Mouse (Mus musculus): ENCODE results near the gene Itpr2.
"Not testable (repeated sequence)": the region's sequence is repeated elsewhere in the genome, so short reads cannot be mapped to it uniquely, and the experiment has no call there.

Gene Itpr2

GRCm38 (mm10) chr6:146502856-146503255, 833 bp upstream of the Itpr2 start:
- no peak for DNase-seq

- peak; percentile 22 for DNase-seq
These were observed 632 bp downstream of the Itpr2 start for GRCm38 (mm10) chr6:146501316-146501865.

DNA sequence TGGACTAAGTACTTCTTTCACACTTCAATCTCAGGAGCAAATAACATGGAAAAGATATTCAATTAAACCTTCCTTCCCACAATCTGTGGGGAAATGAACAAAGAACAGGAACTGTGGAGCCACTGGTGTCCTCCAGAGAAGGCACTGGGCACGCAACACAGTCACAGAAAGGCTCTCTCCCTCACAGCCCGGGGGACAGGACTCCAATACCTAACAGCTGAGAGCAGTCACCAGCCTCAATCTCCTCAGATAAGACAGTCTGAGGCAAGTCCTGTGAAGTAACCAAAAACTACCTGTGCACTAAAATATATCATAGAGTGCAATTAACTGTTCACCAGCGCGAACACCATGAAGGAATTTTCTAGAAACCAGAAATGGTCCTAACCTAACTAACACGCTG, 1.3 kb downstream of the Itpr2 start:
- no peak for DNase-seq

DNA sequence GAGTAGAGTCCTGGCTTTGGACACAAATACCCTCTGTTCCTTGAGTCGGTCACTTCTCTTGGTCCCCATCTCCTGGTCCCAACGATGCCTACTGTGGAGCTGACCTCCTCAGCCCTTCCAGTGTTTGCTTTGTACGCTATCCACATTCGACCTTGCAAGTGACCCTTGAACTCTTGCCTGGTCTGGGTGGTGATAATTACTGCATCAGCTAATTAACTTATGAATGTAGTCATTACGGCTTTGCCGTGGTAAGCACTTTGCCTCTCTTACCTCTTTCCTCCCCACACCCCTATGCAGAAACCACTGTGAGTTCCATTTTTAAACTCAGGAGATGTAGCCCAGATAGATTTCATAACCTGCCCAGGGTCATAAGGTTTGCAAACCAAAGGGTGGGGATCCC, 1.8 kb downstream of the Itpr2 start:
- DNase-seq: no peak

GRCm38 (mm10) chr6:146499566-146499965, 2.5 kb downstream of the Itpr2 start:
- no peak for DNase-seq

DNA sequence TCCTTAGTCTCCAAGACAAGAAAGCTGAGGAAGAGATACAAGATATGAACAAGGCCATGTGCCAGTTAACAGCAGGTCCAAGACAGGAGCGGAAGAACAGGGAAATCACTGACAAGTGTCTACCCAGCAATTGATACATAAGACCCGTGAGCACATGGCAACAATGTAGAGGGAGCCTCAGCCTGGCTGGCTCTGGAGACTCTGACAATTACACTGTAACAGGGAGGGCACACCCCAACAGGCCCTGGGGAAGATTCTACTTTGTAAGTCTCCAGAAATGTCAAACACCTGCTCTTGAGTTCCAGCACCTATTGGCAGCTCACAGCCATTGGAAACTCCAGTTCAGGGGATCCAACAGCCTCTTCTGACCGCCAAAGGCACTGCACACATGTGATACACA, 3.6 kb downstream of the Itpr2 start:
- DNase-seq: no peak

DNA sequence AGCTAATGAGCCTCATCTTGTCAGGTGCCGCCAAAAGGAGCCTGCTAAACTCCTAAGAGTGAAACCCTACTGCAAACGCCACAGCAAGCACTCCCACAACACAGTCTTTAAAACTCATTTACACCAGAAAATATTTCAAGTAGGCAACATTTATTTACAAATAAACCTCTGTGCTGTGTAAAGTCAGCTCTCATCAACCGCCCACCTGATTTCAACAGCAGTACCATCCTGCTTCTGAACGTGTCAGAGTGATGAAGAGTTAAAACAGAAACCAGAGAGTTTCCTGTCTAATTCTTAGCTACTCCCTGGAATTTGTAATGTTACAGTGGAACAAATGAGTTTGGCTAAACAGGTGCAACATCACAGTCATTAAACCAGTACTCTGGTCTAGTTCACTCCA, 4.2 kb downstream of the Itpr2 start:
- DNase-seq: no peak

DNA sequence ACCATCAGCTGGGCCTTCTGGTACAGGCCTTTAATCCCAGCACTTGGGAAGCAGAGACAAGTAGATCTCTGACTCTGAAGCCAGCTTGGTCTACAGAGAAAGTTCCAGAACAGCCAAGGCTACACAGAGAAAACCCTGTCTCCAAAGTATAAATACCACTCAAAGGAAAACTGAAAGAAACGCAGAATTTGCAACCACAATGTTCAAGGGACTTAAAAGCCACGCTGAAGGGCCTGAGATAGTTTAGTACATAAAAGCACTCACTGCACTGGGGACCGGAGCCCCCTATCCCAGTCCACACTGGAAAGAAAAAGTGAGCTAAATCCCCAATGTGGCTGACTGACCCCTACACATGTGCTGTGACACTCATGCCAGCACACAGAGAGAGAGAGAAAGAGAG, 4.6 kb downstream of the Itpr2 start:
- no peak for DNase-seq

GRCm38 (mm10) chr6:146491680-146492079, 10.3 kb downstream of the Itpr2 start:
- no peak for DNase-seq

- DNase-seq: no peak
These were observed 11.5 kb downstream of the Itpr2 start for GRCm38 (mm10) chr6:146490416-146490960.

DNA sequence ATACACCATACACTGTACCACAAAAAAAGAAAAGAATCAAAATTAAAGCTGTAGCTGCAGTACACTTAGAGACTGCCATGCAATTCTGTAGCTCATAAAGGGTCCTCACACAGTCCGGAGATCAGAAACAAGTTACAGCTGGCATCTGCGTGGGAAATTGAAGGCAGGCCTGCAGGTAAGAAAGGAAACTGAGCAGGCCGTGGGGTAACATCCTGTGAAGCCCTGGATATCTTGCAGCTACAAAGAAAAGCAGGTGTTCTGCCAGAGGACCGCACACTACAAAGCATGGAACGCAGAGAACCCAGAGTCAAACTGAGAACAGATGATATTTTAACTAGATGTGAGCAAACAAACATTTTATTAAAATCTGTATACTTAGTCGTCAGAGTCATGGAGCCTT, 12.2 kb downstream of the Itpr2 start:
- DNase-seq: no peak

DNA sequence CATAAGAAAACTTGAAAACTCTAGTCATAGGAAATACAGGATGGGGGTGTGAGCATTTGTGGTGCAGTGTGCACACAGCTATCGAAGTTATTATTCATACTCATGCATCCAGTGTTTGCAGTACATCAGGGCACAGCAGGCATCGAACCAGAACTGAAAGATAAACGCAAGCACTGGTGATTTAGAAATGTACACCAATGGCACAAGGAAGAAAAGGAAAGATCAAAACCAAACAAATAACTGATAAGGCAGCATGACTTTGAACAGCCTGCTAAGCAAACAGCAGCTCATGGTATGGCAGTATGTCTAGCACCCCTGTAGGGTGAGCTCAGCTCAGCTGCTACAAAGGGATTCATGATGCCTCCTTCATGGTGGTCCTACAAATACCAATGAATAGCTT, 13.3 kb downstream of the Itpr2 start:
- DNase-seq: no peak

GRCm38 (mm10) chr6:146487079-146487478, 14.9 kb downstream of the Itpr2 start:
- DNase-seq: no peak

GRCm38 (mm10) chr6:146486073-146486472, 15.9 kb downstream of the Itpr2 start:
- DNase-seq: no peak

DNA sequence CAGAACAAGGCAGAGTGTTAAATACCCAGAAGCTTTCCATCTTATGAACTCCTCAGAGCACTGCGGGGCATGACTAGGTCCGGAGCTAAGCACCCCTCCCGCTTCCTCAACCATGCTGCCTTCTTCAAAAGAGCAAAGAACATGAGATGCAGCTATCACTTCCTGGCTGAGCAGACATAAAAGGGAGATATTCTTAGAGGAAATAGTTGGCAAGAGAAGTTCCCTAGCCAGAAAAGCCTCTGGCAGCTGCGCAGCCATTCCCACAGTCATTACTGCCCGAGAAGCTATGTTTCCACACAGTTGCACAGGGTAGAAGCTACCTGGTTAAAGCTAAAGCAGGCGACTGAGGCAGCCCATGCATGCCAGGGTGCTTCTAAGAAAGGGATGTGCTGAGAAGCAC, 20.6 kb downstream of the Itpr2 start:
- no peak for DNase-seq

DNA sequence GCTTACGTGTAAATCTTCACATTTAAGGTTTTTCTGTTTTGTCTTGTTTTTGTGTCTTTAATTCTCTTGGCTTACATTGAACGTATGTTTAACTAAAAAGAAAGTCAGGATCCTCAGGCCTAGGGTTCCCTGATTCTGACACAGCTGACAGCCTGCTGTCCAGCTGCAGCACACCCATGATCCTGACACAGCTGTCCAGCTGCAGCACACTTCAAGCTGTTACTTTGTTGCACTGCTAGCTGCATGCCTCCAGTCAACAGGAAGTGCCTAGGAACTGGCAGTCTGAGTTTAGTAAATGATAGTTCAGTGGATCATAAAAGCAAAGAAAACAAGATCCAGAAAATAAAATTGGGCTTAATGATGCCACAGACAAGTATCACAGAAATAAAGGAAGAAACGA, 21.1 kb downstream of the Itpr2 start:
- DNase-seq: no peak

DNA sequence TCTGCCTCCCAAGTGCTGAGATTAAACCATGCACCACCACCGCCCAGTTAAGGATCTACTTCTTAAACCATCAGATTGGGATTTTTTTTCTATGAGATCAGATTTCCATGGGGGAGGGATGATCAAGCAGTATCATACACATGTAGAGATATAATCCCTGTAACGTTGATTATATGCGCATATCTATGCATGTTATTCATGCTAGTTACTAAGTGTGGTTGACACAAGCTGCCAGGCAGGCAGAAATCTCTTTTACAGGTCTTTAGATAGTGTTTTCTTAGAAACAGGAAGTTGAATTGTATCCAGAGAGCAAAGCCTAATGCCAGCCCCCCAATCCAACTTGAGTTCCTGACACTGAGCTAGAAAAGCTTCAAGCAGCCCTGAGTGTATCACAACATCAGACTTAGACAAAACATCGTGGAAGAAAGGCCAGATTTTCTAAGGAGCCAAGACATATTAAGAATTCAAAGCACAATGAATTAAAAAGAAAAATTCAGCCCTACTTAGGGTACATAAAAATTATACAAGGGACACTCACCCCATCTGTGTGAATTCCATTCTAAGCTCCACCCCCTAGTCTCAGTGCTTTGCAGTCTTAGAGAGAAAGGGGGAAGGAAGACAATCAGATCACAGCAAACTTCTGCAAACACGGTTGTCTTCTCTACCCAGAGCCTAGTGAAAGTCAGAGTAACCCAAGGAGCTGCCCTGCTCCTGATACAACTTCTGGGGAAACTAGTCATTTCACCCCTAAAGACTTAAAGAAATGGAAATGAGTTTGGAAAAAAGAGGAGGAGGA, 22.9 kb downstream of the Itpr2 start:
- DNase-seq: no peak

GRCm38 (mm10) chr6:146476865-146477264, 25.2 kb downstream of the Itpr2 start:
- no peak for DNase-seq

DNA sequence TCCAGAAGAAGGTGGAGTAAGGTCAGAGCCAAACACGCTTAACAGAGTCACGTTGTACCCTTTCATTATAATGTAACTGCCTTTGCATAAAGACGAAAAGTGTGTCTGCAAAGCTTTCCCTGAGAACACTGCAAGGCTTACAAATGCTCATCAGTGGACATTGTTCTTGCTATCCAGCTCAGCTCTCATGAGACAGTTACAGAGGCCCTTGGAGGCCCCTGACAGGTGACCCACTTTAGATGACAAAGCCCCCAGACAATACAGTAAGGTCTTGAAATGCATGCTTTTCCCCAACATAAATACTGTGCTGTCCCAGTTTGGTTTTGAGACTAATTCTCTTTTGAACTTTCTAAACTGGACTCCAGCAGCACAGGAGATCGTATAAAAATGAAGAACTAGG, 27.9 kb downstream of the Itpr2 start:
- DNase-seq: no peak

DNA sequence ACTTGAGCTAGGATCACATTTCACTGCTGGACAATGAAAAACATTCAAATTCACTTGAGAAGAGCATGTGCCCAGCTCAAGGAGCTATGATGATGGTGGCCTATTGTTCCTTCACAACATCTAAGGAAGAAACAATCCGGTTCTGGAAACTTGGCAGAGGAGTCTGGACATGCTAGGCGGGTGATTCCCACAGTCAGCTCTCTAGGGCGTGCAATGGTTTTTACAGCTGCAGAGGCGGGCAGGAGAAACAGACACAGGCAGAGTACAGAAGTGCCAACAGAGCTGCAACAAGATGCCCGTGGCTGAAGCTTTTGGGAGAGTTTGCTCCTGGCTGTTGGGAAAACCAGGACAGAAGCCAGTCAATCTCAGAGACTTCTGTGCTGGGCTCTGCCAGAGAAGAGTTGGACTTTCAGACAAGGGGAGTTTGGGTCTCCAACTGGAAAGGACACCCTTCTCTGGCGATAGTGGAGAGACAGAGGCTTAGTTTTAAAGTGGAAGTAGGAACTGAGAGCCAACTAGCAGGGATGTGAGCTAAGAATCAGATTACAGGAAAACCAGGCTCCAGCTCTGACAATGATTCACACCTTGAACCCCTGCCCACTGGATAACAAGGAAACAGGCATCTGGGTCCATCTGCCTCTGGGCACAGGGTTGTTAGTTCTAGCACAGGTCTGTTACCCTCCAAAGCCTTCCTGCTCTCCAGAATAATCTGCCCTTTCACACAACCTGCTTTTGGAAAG, 28.6 kb downstream of the Itpr2 start:
- DNase-seq: no peak

GRCm38 (mm10) chr6:146470378-146470777, 31.6 kb downstream of the Itpr2 start:
- DNase-seq: no peak

DNA sequence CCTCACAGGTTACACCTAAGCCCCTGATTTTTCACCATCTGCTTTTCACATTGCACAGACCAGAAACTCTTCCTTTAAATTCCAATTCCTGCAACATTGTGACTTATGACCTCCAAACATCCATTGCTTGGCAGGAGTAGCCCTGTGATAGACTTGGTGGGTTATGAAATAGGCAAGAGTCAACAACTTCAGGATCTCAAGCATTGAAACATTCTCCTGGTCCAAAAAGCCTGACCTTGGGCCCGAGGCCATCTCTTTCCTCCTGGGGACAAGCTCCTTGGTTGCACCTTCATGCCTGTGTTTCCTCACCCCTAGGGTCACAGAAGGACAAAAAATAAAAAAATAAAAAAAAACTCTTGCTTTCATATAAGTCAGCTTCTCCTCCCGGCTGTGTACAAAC, 32.1 kb downstream of the Itpr2 start:
- DNase-seq: no peak

GRCm38 (mm10) chr6:146468361-146468760, 33.7 kb downstream of the Itpr2 start:
- no peak for DNase-seq

DNA sequence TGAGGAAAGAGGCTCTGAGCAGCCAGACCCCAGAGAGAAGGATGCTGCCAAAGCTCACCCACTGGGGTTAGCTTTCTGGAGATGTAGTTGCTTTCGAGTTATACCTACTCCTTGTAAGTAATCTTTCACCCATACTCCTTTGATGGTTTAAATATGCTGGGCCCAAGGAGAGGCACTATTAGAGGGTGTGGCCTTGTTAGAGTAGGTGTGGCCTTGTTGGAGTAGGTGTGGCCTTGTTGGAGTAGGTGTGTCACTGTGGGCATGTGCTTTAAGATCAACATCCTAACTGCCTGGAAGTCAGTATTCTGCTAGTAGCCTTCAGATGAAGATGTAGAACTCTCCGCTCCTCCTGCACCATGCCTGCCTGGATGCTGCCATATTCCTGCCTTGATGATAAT, 37.4 kb downstream of the Itpr2 start:
- DNase-seq: not testable (repeated sequence)

Measured in cerebellum, adult 11 months (tissue).